Mouse (Mus musculus): Measurements from ENCODE around the gene Zbtb20. TPM values are rescaled to one million over a fixed set of nuclear protein-coding genes. Genes with fewer than 3 reads are reported as not detected.

The Zbtb20 gene
- total and polyA plus RNA-seq, 3 experiments = 31.1 to 199 (median 161) TPM

DNA sequence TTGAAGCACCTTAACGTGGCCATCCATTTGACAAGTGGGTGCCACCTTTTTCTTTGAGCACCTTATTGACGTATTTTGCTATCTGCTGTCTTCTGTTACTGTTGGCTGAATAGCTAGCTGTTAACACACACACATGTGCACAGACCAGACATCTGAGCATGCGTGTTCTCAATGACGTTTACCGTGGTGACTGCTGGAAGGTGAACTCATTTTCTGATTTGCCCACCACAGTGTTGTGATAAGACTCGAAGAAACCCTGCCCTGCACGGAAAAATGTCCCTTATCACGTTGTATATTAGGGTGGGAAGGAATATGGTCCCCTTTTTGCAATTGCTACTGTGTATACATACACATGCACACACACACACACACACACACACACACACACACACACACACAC lies 765.5 kb downstream of the Zbtb20 start:
- no peak for DNase-seq
- Histone ChIP-seq H3K27ac (no peak overlapping the region), H3K9ac (ENCODE audit: low read depth, low read length) (no peak overlapping the region), H3K4me1 (ENCODE audit: control insufficient read depth, insufficient read depth, low read length) (no peaks in the 10 kb centered on the region; the same call in 1 of the 2 replicates), H3K79me2 (replicated peaks; ENCODE audit: control insufficient read depth, insufficient read depth, low read length) (peaks cover 2% of the 10 kb centered on the region; the same call in 1 of the 2 replicates), H3K4me3 (no peak overlapping the region), H3K27me3 (ENCODE audit: control insufficient read depth, insufficient read depth, low read length) (no peaks in the 10 kb centered on the region), H3K36me3 (ENCODE audit: control insufficient read depth, insufficient read depth, low read length) (peaks cover 5% of the 10 kb centered on the region)
- TF ChIP-seq POLR2A (IDR thresholded peaks at IDR 0.05; ENCODE audit: insufficient read depth, low read depth, low read length) = no peak
- TF ChIP-seq CTCF (IDR thresholded peaks at IDR 0.05) = no peak
- no peak for TF ChIP-seq EP300 (IDR thresholded peaks at IDR 0.05; ENCODE audit: insufficient read depth, low read depth, low read length)
- 65% methylated on average over 8 of the region's 8 CpGs for WGBS
- intact Hi-C loops (cut with DNase I) = no loop called here

DNA sequence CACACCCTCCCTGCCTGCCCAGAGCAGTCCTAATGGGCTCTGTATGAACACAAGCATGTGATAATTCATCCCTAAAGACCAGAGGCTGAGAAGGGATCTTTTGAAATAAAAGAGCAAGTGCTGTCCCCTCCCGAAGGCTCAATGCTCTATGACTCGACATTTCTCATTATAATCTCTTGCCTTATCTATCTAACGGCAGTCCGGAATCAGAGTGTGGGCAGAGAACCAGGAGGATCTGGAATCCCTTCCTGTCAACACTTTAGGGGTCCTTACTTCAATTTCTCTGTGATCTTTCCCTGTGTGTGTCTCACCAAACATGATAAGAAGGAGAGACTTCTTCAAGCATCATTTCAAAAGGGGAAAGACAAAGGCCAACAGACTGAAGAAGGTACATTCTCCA lies 770.2 kb downstream of the Zbtb20 start:
- Histone ChIP-seq H3K4me1 (ENCODE audit: control insufficient read depth, insufficient read depth, low read length) (no peaks in the 10 kb centered on the region), H3K27me3 (ENCODE audit: control insufficient read depth, insufficient read depth, low read length) (no peaks in the 10 kb centered on the region), H3K79me2 (replicated peaks; ENCODE audit: control insufficient read depth, insufficient read depth, low read length) (peaks cover 2% of the 10 kb centered on the region; the same call in 1 of the 2 replicates), H3K9ac (ENCODE audit: low read depth, low read length) (no peak overlapping the region), H3K27ac (no peak overlapping the region), H3K4me3 (no peak overlapping the region), H3K36me3 (ENCODE audit: control insufficient read depth, insufficient read depth, low read length) (no peaks in the 10 kb centered on the region)
- no peak for DNase-seq
- intact Hi-C loops (cut with DNase I) = no loop called here
- WGBS = 17% methylated on average over 4 of the region's 4 CpGs
- no peak for TF ChIP-seq CTCF (IDR thresholded peaks at IDR 0.05)
- TF ChIP-seq POLR2A (IDR thresholded peaks at IDR 0.05; ENCODE audit: insufficient read depth, low read depth, low read length) = no peak
- TF ChIP-seq EP300 (IDR thresholded peaks at IDR 0.05; ENCODE audit: insufficient read depth, low read depth, low read length) = no peak

DNA sequence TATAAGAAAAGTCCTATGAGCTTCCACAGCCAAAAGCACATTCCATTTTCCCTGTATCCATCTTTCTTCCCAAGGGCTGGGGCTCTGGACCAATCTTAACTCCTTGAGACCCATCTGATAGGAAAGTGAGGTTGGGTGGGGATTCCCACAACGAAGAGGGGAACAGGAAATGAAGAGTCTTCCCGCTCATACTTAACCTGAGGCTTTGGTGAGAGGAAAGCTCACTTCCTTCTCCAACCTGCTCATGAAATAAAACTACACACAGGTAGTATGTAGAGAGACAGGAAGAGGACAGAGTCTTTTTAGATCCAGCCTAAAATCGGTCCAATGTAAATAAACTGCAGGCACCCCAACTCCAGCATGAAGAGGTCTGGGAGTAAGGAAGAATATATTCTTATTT lies 771.3 kb downstream of the Zbtb20 start:
- no peaks in the 10 kb centered on the region for H3K27me3 ChIP-seq (ENCODE audit: control insufficient read depth, insufficient read depth, low read length)
- TF ChIP-seq CTCF (IDR thresholded peaks at IDR 0.05) (no peak), POLR2A (IDR thresholded peaks at IDR 0.05; ENCODE audit: insufficient read depth, low read depth, low read length) (no peak), EP300 (IDR thresholded peaks at IDR 0.05; ENCODE audit: insufficient read depth, low read depth, low read length) (no peak)
- no peak overlapping the region for H3K4me3 ChIP-seq
- no peak for DNase-seq
- no peaks in the 10 kb centered on the region for H3K4me1 ChIP-seq (ENCODE audit: control insufficient read depth, insufficient read depth, low read length)
- intact Hi-C loops (cut with DNase I) = no loop called here
- no peaks in the 10 kb centered on the region for H3K36me3 ChIP-seq (ENCODE audit: control insufficient read depth, insufficient read depth, low read length)
- no peaks in the 10 kb centered on the region for H3K79me2 ChIP-seq (replicated peaks; ENCODE audit: control insufficient read depth, insufficient read depth, low read length)
- no peak overlapping the region for H3K9ac ChIP-seq (ENCODE audit: low read depth, low read length)
- no peak overlapping the region for H3K27ac ChIP-seq
- WGBS = 81% methylated on average over 3 of the region's 3 CpGs

DNA sequence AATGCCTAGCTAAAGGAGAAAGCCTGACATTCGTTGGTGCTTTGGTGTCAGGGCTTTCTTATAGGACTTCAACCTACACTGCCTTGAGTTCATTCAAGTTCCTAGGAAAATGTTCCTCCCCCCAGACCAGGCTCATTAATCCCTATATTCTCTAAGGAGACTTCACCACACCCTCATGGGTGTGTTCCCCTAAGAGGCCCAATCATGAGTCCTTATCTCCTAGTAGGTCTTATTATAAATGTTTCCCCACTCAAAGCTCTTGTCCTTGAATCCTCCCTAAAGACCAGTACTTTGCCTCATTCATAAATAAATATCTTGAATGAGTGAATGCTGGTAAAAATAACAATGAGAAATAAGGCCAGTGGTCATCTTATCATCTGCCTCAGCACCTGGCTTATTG lies 772.0 kb downstream of the Zbtb20 start:
- intact Hi-C loops (cut with DNase I) = no loop called here
- no peak for TF ChIP-seq EP300 (IDR thresholded peaks at IDR 0.05; ENCODE audit: insufficient read depth, low read depth, low read length)
- TF ChIP-seq CTCF (IDR thresholded peaks at IDR 0.05) = no peak
- no peak for TF ChIP-seq POLR2A (IDR thresholded peaks at IDR 0.05; ENCODE audit: insufficient read depth, low read depth, low read length)

DNA sequence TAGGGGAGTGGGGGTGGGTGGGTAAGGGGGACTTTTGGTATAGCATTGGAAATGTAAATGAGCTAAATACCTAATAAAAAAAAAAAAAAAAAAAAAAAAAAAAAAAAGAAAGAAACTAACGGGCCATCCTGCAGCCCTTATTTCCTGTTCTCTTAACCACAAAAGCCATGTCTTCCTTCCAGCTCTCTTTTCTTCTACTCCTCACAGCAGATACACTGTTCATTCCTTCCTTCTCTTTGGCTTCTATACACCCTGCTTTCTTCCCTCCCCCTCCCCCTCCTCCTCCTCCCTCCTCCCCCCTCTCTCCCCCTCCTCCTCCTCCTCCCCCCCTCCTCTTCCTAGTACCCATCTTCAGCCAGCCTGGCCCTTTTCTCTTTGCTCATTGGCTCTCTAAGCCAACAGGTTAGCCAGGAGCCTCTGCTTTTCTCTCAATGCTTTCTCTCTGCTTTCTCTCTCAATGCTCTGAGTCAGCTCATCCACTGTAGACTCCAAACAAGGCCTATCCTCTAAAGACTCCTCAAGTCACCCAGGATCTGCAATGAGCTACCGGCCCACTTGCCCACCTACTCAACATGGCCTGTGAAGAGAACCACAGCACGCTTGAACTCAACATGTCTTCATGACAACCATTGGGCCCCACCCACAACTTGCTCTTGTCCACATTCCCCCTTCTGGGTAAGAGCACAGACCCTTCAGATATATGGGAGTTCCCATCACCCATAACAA lies 774.8 kb downstream of the Zbtb20 start:
- Histone ChIP-seq H3K27ac (no peak overlapping the region), H3K36me3 (ENCODE audit: control insufficient read depth, insufficient read depth, low read length) (no peaks in the 10 kb centered on the region), H3K79me2 (replicated peaks; ENCODE audit: control insufficient read depth, insufficient read depth, low read length) (no peaks in the 10 kb centered on the region), H3K4me3 (no peak overlapping the region), H3K27me3 (ENCODE audit: control insufficient read depth, insufficient read depth, low read length) (no peaks in the 10 kb centered on the region), H3K4me1 (ENCODE audit: control insufficient read depth, insufficient read depth, low read length) (no peaks in the 10 kb centered on the region; the same call in 1 of the 2 replicates), H3K9ac (ENCODE audit: low read depth, low read length) (no peak overlapping the region)
- DNase-seq = no peak
- 75% methylated on average over 3 of the region's 3 CpGs for WGBS
- TF ChIP-seq EP300 (IDR thresholded peaks at IDR 0.05; ENCODE audit: insufficient read depth, low read depth, low read length) = no peak
- TF ChIP-seq POLR2A (IDR thresholded peaks at IDR 0.05; ENCODE audit: insufficient read depth, low read depth, low read length) = no peak
- TF ChIP-seq CTCF (IDR thresholded peaks at IDR 0.05) = no peak
- intact Hi-C loops (cut with DNase I) = no loop called here

More for the DNA sequence above, 772.0 kb downstream of the Zbtb20 start:
- Histone ChIP-seq H3K4me1 (ENCODE audit: control insufficient read depth, insufficient read depth, low read length) (no peaks in the 10 kb centered on the region), H3K9ac (ENCODE audit: low read depth, low read length) (no peak overlapping the region), H3K27ac (no peak overlapping the region), H3K79me2 (replicated peaks; ENCODE audit: control insufficient read depth, insufficient read depth, low read length) (no peaks in the 10 kb centered on the region), H3K4me3 (no peak overlapping the region), H3K27me3 (ENCODE audit: control insufficient read depth, insufficient read depth, low read length) (no peaks in the 10 kb centered on the region), H3K36me3 (ENCODE audit: control insufficient read depth, insufficient read depth, low read length) (no peaks in the 10 kb centered on the region)
- WGBS = 97% methylated on average over 1 of the region's 1 CpGs
- DNase-seq = no peak

DNA sequence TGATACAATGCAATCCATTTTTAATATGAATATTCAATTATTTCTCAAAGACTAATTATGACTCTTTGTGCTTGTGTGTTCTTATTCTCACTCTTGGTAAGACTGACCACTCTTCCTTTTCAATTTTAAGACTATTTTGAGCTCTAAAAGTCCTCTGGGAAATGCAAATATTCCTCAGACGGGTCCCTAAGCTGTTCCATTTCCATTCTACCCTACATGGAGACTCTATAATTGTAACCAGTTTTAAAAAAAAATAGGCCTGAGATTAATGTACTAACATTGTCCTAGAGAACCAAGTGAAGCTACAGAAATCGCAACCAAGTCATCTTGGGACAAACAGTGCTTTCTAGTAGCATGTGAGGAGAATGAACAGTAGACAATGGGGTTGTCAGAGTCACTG lies 777.6 kb downstream of the Zbtb20 start:
- Histone ChIP-seq H3K4me1 (ENCODE audit: control insufficient read depth, insufficient read depth, low read length) (no peaks in the 10 kb centered on the region; the same call in 1 of the 2 replicates), H3K27me3 (ENCODE audit: control insufficient read depth, insufficient read depth, low read length) (no peaks in the 10 kb centered on the region), H3K36me3 (ENCODE audit: control insufficient read depth, insufficient read depth, low read length) (no peaks in the 10 kb centered on the region), H3K27ac (no peak overlapping the region), H3K4me3 (no peak overlapping the region), H3K9ac (ENCODE audit: low read depth, low read length) (no peak overlapping the region), H3K79me2 (replicated peaks; ENCODE audit: control insufficient read depth, insufficient read depth, low read length) (no peaks in the 10 kb centered on the region)
- WGBS = 73% methylated on average over 2 of the region's 2 CpGs
- intact Hi-C loops (cut with DNase I) = no loop called here
- no peak for DNase-seq
- no peak for TF ChIP-seq POLR2A (IDR thresholded peaks at IDR 0.05; ENCODE audit: insufficient read depth, low read depth, low read length)
- no peak for TF ChIP-seq CTCF (IDR thresholded peaks at IDR 0.05)

Data from heart, adult 2 months (tissue).